Mouse (Mus musculus): Measurements from ENCODE around the gene Rnf225. TPM values are rescaled to one million over a fixed set of nuclear protein-coding genes. Genes with fewer than 3 reads are reported as not detected.

Rnf225 gene
- total and polyA plus RNA-seq, 3 experiments, result 0.89 to 2.3 TPM; not detected in 1

GRCm38 (mm10) chr7:12943488-12943887 lies 16.3 kb downstream of the Rnf225 start (continued):
- TF ChIP-seq RCOR1 (IDR thresholded peaks at IDR 0.05; ENCODE audit: low read depth, low read length) (no peak), MAX (IDR thresholded peaks at IDR 0.05; ENCODE audit: low read length) (no peak), EP300 (IDR thresholded peaks at IDR 0.05; ENCODE audit: low read depth in 1 of 2, low read length in 2 of 2) (no peak), POLR2A (IDR thresholded peaks at IDR 0.05; ENCODE audit: control insufficient read depth in 1 of 2, insufficient read depth in 1 of 2, low read depth in 1 of 2, low read length in 2 of 2, poor library complexity in 1 of 2) (no peak), ETS1 (IDR thresholded peaks at IDR 0.05; ENCODE audit: low read depth, low read length) (no peak), ZNF384 (IDR thresholded peaks at IDR 0.05; ENCODE audit: low read depth, low read length) (peak; percentile 18; the same call in 1 of the 2 replicates), ELF1 (IDR thresholded peaks at IDR 0.05; ENCODE audit: low read depth, low read length) (no peak), NRF1 (IDR thresholded peaks at IDR 0.05; ENCODE audit: insufficient read depth, low read depth, low read length, poor library complexity, severe bottlenecking) (no peak), POLR2AphosphoS5 (IDR thresholded peaks at IDR 0.05; ENCODE audit: borderline replicate concordance, low read depth, low read length) (no peak), SIN3A (IDR thresholded peaks at IDR 0.05; ENCODE audit: low read length) (no peak)

GRCm38 (mm10) chr7:12949032-12949871 lies 22.0 kb downstream of the Rnf225 start:
- Histone ChIP-seq H3K27me3 (ENCODE audit: control insufficient read depth in 1 of 2, insufficient read depth in 2 of 2, low read length in 2 of 2) (no peaks in the 10 kb centered on the region; a peak in 1 of 4 replicates), H3K4me3 (ENCODE audit: control insufficient read depth in 1 of 2, insufficient read depth in 1 of 2, low read depth in 2 of 2, low read length in 2 of 2) (peak overlapping the region; percentile 70 to 80), H3K9ac (ENCODE audit: control insufficient read depth, low read depth, low read length, poor library complexity, severe bottlenecking) (peak overlapping the region; percentile 83), H3K27ac (ENCODE audit: control insufficient read depth, low read depth, low read length) (peak overlapping the region; percentile 68), H3K79me2 (ENCODE audit: control insufficient read depth, insufficient read depth, low read length, poor library complexity) (no peaks in the 10 kb centered on the region; the same call in 1 of the 2 replicates), H3K9me3 (replicated peaks; ENCODE audit: insufficient read depth, low read length) (no peaks in the 10 kb centered on the region), H3K36me3 (ENCODE audit: control insufficient read depth in 1 of 2, insufficient read depth in 2 of 2, low read length in 2 of 2) (no peaks in the 10 kb centered on the region), H3K4me1 (ENCODE audit: control insufficient read depth in 1 of 2, insufficient read depth in 2 of 2, low read length in 2 of 2) (peaks cover 0 to 14% of the 10 kb centered on the region in 2 experiments; a peak in 2 of 4 replicates)
- DNase-seq (ENCODE audit: low read depth, low spot score), result peak; percentile 95
- peak; percentile 35; the same call in 1 of the 2 replicates for TF ChIP-seq KAT2A (conservative IDR thresholded peaks at IDR 0.05; ENCODE audit: low read depth, low read length)
- TF ChIP-seq TAL1 (IDR thresholded peaks at IDR 0.05; ENCODE audit: low read length), result no peak
- peak; percentile 83 for TF ChIP-seq SIN3A (IDR thresholded peaks at IDR 0.05; ENCODE audit: low read length)
- TF ChIP-seq UBTF (IDR thresholded peaks at IDR 0.05; ENCODE audit: borderline replicate concordance, insufficient read depth, low read depth, low read length), result no peak
- no peak for TF ChIP-seq BHLHE40 (IDR thresholded peaks at IDR 0.05; ENCODE audit: borderline replicate concordance, low read depth, low read length)
- no peak for TF ChIP-seq ETS1 (IDR thresholded peaks at IDR 0.05; ENCODE audit: low read depth, low read length)
- no peak for TF ChIP-seq ZKSCAN1 (IDR thresholded peaks at IDR 0.05; ENCODE audit: low read depth, low read length)
- TF ChIP-seq TCF12 (IDR thresholded peaks at IDR 0.05; ENCODE audit: low read depth, low read length), result no peak; the same call in 1 of the 2 replicates
- no peak for TF ChIP-seq CHD1 (IDR thresholded peaks at IDR 0.05; ENCODE audit: low read depth, low read length)
- no peak for TF ChIP-seq MAZ (IDR thresholded peaks at IDR 0.05; ENCODE audit: low read depth, low read length)
- no peak for TF ChIP-seq GABPA (IDR thresholded peaks at IDR 0.05; ENCODE audit: low read depth, low read length)
- no peak for TF ChIP-seq EP300 (IDR thresholded peaks at IDR 0.05; ENCODE audit: low read depth in 1 of 2, low read length in 2 of 2)
- no peak for TF ChIP-seq MYB (IDR thresholded peaks at IDR 0.05; ENCODE audit: low read depth, low read length)
- TF ChIP-seq POLR2AphosphoS2 (IDR thresholded peaks at IDR 0.05; ENCODE audit: low read length), result peak; percentile 57
- TF ChIP-seq GATA1 (IDR thresholded peaks at IDR 0.05; ENCODE audit: low read depth, low read length), result no peak
- TF ChIP-seq ZNF384 (IDR thresholded peaks at IDR 0.05; ENCODE audit: low read depth, low read length), result no peak
- no peak for TF ChIP-seq ZMIZ1 (IDR thresholded peaks at IDR 0.05; ENCODE audit: low read depth, low read length)
- TF ChIP-seq ELF1 (IDR thresholded peaks at IDR 0.05; ENCODE audit: low read depth, low read length), result peak; percentile 64
- TF ChIP-seq MAX (IDR thresholded peaks at IDR 0.05; ENCODE audit: low read length), result peak; percentile 74
- peak; percentile 78; the same call in 1 of the 2 replicates for TF ChIP-seq E2F4 (IDR thresholded peaks at IDR 0.05; ENCODE audit: borderline replicate concordance, low read depth, low read length)
- TF ChIP-seq HCFC1 (IDR thresholded peaks at IDR 0.05; ENCODE audit: low read depth, low read length), result peak; percentile 81
- TF ChIP-seq NRF1 (IDR thresholded peaks at IDR 0.05; ENCODE audit: insufficient read depth, low read depth, low read length, poor library complexity, severe bottlenecking), result peak; percentile 53; the same call in 1 of the 2 replicates
- peak; percentile 88 for TF ChIP-seq MXI1 (IDR thresholded peaks at IDR 0.05; ENCODE audit: low read depth, low read length)
- TF ChIP-seq SMC3 (IDR thresholded peaks at IDR 0.05; ENCODE audit: low read depth, low read length), result no peak
- peak in 1 of 2 experiments; percentile 86; a peak in 3 of 4 replicates for TF ChIP-seq POLR2A (IDR thresholded peaks at IDR 0.05; ENCODE audit: control insufficient read depth in 1 of 2, insufficient read depth in 1 of 2, low read depth in 1 of 2, low read length in 2 of 2, poor library complexity in 1 of 2)
- peak; percentile 88 for TF ChIP-seq MYC (IDR thresholded peaks at IDR 0.05; ENCODE audit: low read depth, low read length)
- TF ChIP-seq MAFK (IDR thresholded peaks at IDR 0.05; ENCODE audit: borderline replicate concordance, low read depth, low read length), result no peak
- TF ChIP-seq CTCF (IDR thresholded peaks at IDR 0.05 in 2 of 3, conservative IDR thresholded peaks at IDR 0.05 in 1 of 3; ENCODE audit: control insufficient read depth in 1 of 3, insufficient read depth in 1 of 3, low read depth in 2 of 3, low read length in 3 of 3, poor library complexity in 1 of 3, severe bottlenecking in 1 of 3), result no peak
